Mouse (Mus musculus) ES-Bruce4 (cell line): ENCODE measurements at regions not wholly inside any gene's neighbourhood (a gene's known extent, or its start where the extent isn't known, plus 50 kb on each side); places are given as distances from the start of the nearest gene placed in this dataset.

Experiments used
- CTCF ChIP-seq: IDR thresholded peaks from one replicate; pipeline ENCODE4 v1.8.1; 2011; ENCODE audit warnings: low read depth, low read length
- EP300 ChIP-seq: IDR thresholded peaks from 2 replicates; pipeline ENCODE4 v1.6.1; 2011; ENCODE audit warnings: low read depth, low read length; ENCODE audit not compliant: insufficient read depth
- POLR2A ChIP-seq: IDR thresholded peaks from one replicate; pipeline ENCODE4 v1.8.1; 2011; ENCODE audit warnings: low read length; ENCODE audit not compliant: insufficient read depth

- TF ChIP-seq CTCF (no peak), POLR2A (no peak), EP300 (no peak)
Observed at GRCm38 (mm10) chr17:75772861-75773260, 221.1 kb upstream of the Fam98a start.
